Mouse (Mus musculus): ENCODE data around the gene Nrip1. TPM values are rescaled to one million over a fixed set of nuclear protein-coding genes. Genes with fewer than 3 reads are reported as not detected.

Nrip1 gene
- total RNA-seq, 2 experiments from 2014 or later, result 83.4 to 86.9 TPM

DNA sequence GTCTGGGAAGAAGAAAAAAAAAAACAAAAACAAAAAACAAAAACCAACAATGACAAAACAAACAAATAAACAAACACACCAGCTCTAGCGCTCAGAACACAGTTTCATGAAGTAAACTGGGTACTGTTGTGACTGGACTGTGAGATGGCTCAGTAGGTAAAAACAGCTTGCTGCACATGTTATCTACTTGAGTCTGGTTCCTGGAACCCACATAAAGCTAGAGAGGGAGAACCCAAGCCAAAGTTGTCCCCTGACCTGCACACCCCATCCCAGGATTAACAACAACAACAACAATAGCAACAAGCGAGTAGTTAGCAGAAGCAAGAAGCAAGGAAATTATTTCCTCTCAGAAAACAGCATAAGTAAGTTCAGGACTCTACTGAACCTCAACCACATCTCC, 50.5 kb downstream of the Nrip1 start:
- intact Hi-C loops (cut with DNase I), result no loop called here
- DNase-seq (ENCODE audit: extremely low spot score in 1 of 2, low spot score in 2 of 2), result no peak

DNA sequence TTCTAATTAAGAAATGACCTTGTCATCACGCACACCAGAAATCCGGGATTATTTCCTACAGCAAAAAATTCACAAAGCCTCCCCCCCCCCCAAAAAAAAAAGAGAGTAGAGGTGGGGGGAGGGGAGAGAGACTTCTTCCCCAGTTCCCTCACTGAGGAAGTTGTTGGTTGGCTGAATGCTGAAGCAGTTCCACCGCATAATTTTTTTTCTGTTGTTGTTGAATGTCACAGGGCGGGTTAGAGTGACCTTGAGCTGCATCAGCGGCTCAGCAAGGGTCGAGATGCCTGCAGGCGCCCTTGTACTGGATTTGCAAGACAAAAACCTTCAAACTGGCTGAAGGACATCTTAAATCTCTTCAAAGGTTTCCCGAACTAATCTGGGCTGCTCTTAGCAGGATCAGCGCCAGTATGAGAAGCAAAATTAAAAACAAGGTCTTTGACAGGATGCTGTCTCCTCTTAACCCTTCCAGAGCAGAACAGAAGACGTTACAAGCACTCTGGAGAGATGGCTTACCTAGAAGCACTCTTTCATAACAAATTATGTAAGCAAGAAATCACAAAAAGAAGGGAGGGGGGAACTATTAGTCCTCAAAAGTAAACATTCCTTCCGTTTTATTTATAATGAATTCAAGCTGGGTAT, 52.0 kb downstream of the Nrip1 start:
- DNase-seq (ENCODE audit: extremely low spot score in 1 of 2, low spot score in 2 of 2), result no peak
- intact Hi-C loops (cut with DNase I), result no loop called here

DNA sequence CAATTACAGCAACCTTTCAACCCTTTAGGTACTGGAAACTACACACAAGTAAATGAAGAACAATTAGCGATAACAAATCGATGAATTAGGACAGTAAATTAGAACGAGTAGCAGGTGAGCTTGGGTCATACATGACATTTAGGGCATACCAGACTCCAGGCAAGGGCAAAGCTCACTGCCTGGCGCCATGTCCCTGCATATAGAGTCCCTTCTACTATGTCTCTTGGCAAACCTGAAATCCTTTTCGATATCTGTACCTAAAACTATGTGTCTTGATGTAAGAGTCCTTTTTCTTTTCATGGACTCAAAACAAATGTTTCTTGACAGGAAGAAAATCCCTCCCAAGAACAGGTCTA, 53.5 kb downstream of the Nrip1 start:
- no peak for DNase-seq (ENCODE audit: extremely low spot score in 1 of 2, low spot score in 2 of 2)
- intact Hi-C loops (cut with DNase I), result no loop called here

DNA sequence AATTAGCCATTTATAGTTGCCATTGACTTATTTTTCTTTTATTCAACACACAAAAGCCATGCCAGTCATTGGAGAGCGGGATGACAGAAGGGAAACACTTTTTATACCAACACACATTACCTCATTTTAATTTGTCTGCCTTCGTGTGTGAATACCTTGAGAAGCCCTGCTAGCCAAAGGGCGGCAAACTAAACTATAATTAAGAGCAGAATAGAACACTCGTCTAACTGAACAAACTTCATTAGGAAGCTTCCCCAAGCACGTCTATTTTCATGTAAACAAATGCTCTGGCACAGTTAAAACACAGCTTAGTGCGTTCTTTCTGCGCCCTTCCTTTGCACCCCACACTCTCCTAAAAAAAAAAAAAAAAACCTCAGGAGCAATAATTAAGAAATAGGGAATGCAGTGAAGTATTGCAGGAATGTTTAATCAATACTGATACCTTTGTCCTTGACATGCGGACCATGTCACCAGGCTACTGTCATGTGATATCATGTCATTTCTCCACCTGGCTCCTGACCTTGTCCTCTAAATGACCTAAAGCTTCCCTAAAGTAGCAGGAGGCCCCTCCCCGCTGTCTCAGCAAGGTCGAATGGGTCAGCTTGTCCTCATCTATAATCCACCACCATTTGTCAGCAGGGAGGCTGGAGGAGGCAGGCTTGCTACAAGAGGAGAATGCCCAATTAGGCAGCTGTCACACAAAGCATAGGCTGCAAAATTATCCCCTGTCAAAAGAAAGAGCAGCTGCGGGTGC, 54.1 kb downstream of the Nrip1 start:
- DNase-seq (ENCODE audit: extremely low spot score in 1 of 2, low spot score in 2 of 2), result no peak
- intact Hi-C loops (cut with DNase I), result no loop called here

DNA sequence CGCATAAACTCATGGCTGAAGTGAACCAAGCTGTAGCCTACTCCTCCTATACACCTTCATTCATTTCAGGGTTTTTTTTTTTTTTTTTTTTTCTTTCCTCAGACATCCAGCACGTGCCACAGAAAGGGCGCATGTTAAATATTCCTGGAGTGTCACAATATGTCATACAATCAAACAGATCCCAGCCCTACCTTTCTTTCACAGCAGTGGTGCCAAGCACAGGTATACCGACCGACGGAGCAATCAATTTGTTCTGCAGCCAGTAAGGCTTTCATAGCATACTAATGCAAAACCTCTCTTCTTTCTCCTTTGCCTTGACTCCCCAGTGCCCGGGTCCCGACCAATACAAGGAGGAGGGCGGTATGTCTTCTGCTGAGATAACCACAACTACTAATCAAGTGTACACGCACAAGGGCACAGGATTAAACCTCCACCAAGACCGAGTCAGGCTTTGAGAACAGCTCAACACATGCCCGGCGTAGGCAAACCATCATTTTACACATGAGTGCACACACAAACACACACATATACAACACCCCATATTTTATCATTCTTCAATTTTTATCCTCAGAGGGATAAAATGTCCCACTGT, 55.2 kb downstream of the Nrip1 start:
- intact Hi-C loops (cut with DNase I), result no loop called here
- no peak for DNase-seq (ENCODE audit: extremely low spot score in 1 of 2, low spot score in 2 of 2)

DNA sequence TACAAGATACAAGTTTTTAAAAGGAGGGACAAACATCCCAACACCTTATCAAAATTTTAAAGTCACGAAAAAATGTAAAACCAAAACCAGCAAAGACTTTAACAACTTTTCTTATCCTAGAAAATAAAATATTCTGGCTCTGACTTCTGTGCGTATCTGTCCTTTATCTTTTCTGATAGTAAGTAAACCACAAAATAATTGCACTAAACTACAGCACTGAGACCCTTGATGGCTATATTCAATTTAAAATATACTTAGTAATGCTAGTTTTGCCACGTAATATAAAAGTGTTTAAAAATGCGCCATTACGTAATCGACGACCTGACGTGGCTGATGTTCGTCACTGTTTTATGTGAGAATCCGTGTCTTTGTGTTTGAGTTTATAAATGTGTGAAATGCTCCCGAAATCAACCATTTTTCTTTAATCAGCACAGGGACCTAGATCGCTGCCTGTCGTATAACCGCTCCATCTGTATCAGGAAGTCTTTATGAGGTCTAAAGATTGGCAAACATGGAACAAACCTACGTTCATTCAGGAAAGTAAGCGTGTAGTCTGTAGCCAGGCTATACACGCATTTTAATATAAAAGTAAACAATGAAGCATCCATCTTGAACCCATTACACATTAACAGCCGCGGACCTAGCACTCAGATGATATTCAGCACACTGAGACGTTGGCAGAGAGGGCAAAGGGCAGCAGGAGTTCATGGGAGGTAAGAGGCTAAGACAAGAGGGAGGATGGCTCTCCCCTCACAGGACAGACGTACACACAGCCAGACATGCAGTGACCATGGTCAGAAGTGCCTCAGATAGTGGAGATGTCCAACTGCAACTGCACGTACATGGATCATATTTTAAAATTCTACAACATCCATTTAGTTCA, 56.4 kb downstream of the Nrip1 start:
- DNase-seq (ENCODE audit: extremely low spot score in 1 of 2, low spot score in 2 of 2), result no peak
- intact Hi-C loops (cut with DNase I), result no loop called here

DNA sequence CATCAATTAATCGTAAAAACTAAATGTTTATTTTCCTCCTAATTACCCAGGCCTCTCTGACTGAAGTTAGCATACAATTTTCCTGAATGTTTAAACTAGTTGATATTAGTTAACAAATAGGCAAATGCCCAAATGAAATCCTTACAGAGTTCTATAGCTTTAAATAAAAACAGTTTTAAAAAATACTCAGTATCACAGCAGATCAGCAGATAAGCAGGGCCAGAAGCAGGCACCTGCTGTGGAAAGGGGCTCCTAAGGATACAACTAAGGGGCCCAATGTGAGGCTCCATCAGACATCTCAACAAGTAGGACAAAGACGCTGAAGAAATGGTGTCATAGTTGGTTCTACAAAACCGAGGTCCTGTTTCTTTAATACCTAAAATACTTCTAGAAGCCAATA, 58.0 kb downstream of the Nrip1 start:
- DNase-seq (ENCODE audit: extremely low spot score in 1 of 2, low spot score in 2 of 2), result no peak
- intact Hi-C loops (cut with DNase I), result no loop called here

DNA sequence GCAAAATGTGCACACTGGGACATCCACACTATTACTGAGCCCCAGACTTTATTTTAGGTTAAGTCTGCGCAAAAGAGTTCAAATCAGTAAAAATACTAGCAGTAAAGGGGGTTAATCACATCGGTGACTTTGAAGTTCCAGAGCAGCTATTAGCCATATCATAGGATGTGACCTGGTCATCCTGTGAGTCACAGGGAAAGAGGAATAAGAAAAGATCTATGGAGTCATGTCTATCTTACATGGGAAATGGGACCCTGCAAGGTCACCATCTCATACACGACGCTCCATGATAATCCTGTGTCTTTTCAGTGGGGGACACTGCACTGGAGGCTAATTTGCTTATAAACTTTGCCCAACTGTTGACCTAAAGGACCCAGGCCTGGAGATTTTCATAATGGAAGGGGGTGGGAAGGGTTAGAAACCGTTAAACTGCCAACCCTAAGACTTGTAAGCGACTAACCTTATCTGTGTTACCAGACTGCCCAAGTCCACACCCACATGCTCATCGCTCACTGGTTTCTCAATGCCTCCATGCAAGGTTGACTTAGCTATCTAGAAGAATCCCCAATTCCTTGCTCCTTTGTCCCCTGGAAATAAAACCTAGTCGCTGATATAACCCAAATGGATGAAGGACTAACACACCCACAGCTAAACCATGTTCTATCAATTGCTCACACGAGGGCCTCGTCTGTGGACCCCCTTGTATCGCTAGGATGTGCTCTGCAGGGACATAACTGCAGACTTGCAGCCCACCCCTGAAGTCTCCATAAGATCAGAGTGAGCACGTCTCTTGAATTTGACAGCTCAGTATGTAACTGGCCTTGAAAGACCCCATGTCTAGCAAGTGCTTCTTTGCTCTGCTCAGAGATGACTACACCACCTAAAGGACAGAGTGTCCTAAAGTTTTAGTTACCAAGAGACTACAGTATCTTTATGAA, 59.3 kb downstream of the Nrip1 start:
- intact Hi-C loops (cut with DNase I), result no loop called here
- DNase-seq (ENCODE audit: extremely low spot score in 1 of 2, low spot score in 2 of 2), result no peak

DNA sequence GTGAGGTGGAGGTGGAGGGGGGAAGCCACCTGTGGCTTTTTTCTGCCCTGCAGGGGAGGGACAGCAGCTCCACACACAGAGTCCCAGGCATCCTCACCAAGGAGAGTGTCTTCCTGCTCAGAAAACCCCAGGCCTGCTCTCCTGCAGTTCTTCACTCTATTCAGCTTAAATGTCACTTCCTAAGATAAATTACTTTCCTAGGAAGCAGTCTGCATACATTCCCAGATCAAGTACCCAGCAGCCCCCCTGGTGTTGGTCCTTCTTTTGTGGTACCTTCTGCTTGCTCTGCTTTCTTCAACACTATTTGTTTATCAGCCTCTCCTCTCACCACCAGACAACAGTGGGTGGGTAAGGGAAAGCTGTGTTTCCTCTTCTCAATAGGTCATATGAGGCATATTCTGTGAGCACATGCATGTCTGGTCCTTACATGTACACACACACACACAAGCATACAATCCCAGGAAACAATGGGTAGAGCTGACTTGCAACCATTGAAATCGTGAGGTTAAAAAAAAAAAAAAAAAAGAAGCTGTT, 60.7 kb downstream of the Nrip1 start:
- intact Hi-C loops (cut with DNase I), result no loop called here
- DNase-seq (ENCODE audit: extremely low spot score in 1 of 2, low spot score in 2 of 2), result no peak

DNA sequence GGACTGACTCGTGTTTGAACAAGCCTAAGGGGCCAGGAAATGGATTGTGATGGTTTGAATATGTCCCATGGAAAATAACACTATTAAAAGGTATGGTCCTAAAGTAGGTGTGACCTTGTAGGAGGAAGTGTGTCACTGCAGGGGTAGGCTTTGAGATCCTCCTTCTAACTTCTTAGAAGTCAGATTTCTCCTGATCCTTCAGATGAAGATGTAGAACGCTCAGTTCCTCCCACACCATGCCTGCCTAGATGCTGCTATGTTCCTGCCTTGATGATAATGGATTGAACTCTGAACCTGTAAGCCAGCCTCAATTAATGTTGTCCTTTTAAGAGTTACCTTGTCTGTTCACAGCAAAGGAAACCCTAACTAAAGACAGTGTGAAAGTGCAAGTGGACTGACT, 62.8 kb downstream of the Nrip1 start:
- intact Hi-C loops (cut with DNase I), result no loop called here
- DNase-seq (ENCODE audit: extremely low spot score in 1 of 2, low spot score in 2 of 2), result no peak

DNA sequence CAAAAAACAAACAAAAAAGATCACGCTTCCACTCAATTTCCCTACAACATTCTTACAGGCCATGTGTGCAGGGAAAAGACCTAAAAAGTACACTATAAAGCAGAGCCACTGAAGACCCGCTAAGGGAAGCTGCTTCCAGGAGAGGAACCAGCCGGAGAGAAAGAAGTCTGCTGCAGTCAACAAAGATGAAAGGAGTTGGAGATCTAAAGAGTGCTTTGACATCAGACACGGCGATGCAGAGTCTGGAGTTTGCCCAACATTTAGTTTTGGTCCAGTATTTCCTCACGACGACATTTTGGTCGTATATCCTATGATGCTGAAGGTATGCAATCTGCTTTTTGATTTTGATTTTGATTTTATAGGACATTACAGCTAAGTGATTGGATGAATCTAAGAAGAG, 63.3 kb downstream of the Nrip1 start:
- intact Hi-C loops (cut with DNase I), result no loop called here
- no peak for DNase-seq (ENCODE audit: extremely low spot score in 1 of 2, low spot score in 2 of 2)

DNA sequence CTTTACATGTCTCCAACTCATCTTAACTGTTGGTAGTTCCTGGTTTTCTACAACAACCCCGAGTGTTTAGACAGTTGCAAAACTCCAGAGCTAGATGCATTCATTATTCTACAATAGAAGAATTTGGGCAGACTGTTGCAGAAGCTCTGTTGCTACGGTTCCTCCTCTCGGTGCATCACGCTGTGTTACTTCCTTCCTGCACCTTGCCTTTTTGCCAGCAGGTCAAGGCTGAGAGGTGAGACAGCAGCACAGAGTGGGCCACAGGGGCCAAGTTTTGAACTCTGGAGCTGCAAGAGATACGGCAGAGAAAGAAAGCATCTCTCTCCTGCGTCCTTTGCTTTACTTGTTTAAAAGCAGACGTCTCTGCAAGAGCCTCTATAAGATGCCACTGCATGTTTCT, 64.3 kb downstream of the Nrip1 start:
- intact Hi-C loops (cut with DNase I), result no loop called here
- DNase-seq (ENCODE audit: extremely low spot score in 1 of 2, low spot score in 2 of 2), result no peak

DNA sequence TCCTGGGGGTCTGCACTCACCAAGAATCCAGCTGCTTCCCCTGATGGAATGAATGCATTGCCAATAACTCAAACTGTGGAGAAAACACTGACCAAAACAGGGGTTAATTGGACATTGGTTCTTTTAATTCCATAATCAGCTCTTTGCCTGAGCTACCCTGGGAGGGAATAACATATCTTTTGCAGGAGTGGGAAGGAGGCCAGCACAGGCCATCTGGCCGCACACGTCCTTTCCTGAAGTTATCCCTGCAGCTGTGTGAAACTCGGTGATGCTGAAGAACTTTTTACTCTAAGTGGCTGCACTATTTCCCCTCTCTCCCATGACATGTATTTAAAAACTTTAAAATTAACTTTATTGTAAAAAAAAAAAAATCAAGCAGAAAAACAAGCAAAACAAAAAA, 66.6 kb downstream of the Nrip1 start:
- intact Hi-C loops (cut with DNase I), result no loop called here
- no peak for DNase-seq (ENCODE audit: extremely low spot score in 1 of 2, low spot score in 2 of 2)

DNA sequence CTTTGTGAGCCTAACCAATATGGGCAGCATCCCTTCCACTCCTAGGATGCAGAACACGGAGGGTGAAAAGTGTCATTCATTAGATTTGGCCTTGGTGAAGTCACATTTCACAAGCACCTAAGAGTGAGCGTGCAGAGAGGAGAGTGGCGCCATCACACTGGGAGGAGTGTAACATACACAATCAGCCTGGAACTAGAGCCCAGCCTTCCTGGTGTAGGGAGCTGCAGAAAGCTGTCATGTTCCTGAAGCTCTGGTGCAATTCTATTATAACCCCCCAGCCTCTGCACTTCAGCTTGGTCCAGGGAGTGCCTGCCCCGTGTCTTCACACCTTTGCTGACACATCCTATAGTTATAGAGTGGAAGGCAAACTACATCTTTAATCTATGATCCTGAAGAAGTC, 67.2 kb downstream of the Nrip1 start:
- intact Hi-C loops (cut with DNase I), result no loop called here
- DNase-seq (ENCODE audit: extremely low spot score in 1 of 2, low spot score in 2 of 2), result no peak

DNA sequence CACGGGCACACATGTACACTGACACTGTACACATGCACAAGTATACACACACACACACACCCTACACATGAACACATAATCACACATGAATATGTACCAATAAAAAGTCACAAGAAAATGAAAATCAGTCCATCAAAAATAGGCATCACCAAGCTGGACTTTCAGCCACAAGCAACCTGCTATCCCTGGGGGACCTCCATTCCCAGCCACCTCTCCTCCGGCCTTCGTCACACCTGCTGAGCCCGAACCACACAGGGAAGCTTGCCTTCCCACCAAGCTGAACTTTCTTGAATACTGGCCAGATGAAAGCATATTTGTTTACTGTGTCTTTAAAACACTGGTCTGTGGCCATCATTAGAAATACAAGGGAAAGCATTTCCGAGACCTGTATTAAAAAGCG, 70.2 kb downstream of the Nrip1 start:
- intact Hi-C loops (cut with DNase I), result no loop called here
- DNase-seq (ENCODE audit: extremely low spot score in 1 of 2, low spot score in 2 of 2), result no peak

DNA sequence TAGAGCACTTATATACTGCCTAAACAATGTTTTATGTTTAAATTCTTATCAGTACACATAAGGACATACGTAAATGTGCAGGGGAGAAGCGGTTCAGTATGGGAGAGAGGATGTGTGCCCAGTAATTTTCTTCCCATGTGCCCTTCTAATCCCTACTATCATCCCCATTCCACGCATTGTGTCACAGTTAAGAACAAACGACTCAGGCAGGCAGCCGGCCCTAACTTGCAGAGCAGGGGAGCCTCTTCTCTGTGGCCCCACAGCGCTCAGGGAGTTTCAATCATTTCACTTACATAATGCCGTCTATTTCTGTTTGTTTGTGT, 71.9 kb downstream of the Nrip1 start:
- no peak for DNase-seq (ENCODE audit: extremely low spot score in 1 of 2, low spot score in 2 of 2)
- intact Hi-C loops (cut with DNase I), result no loop called here

DNA sequence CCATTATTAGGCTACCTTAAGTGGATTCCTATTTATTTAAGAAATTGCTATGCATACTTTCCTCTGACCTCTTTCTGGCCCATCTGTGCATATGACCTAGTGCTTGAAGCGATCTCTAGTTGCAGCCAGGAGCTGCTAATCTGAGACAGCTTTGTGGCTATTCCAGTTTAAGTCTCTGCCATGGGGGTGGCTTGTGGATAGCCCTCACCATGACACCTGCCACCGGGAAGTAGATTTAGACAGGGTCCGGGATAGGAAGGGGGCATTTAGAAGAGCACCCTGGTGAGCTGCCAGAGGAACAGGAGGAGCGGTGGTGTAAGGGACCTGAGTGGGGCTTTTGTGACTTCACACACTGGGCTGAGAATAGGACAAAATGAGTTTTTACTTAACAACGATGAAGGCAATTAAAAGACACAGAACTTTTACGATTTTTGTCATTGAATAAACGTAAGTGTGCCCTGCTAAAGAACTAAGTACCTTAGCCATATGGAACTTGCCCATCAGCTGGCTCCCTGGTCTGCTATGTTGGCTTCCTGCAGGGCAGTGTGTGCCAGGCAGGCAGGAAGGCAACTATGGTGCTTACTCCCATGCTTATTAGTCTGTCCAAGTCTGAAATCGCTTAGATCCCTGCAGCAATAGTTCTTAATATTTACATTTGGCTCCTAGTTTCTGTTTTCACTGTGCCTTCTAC, 72.4 kb downstream of the Nrip1 start:
- intact Hi-C loops (cut with DNase I), result no loop called here
- DNase-seq (ENCODE audit: extremely low spot score in 1 of 2, low spot score in 2 of 2), result no peak

DNA sequence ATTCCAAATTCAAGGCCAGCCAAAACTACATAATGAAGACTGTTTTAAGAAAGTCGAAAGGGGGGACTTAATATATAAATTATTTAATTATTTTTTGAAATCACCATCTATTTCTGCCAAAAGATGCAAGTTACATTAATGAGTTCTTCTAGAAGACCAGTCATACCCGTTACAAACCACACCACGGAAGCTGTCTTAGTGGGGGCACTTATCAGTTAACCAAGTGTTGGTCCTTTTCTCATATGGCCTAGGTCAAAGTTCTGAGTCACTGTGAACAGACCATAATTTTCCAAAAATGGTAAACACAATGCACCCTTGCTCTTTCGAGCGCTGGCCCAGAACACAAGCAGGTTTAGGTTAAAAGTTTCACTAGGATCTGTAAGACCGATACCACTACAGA, 73.2 kb downstream of the Nrip1 start:
- no peak for DNase-seq (ENCODE audit: extremely low spot score in 1 of 2, low spot score in 2 of 2)
- intact Hi-C loops (cut with DNase I), result no loop called here
